Mouse (Mus musculus): Measurements from ENCODE around the gene Fasn. TPM values are rescaled to one million over a fixed set of nuclear protein-coding genes. Genes with fewer than 3 reads are reported as not detected.
"Not testable (repeated sequence)": the region's sequence is repeated elsewhere in the genome, so short reads cannot be mapped to it uniquely, and the experiment has no call there.

The Fasn gene
- polyA plus RNA-seq, 1 experiment = 151 TPM

- Histone ChIP-seq H3K27ac (ENCODE audit: insufficient read depth, low read length) (no peak overlapping the region), H3K4me3 (ENCODE audit: extremely low read depth, insufficient read depth, insufficient read length) (no peak overlapping the region), H3K4me1 (ENCODE audit: control insufficient read depth, insufficient read depth, insufficient read length) (no peaks in the 10 kb centered on the region), H3K27me3 (ENCODE audit: control insufficient read depth, insufficient read depth, low read length) (no peaks in the 10 kb centered on the region), H3K36me3 (ENCODE audit: control insufficient read depth, insufficient read depth, low read length) (no peaks in the 10 kb centered on the region)
- DNase-seq (ENCODE audit: low read depth in 1 of 2, low spot score in 2 of 2) = no peak
- TF ChIP-seq CTCF (IDR thresholded peaks at IDR 0.05; ENCODE audit: extremely low read depth, insufficient read depth, insufficient read length, insufficient replicate concordance) (no peak), POLR2A (IDR thresholded peaks at IDR 0.05; ENCODE audit: low read depth, low read length) (no peak)
- 90% methylated on average over 4 of the region's 4 CpGs for WGBS
Measured at GRCm38 (mm10) chr11:120844329-120844728, 20.0 kb upstream of the Fasn start.

GRCm38 (mm10) chr11:120833555-120834280 lies 9.4 kb upstream of the Fasn start:
- TF ChIP-seq CTCF (IDR thresholded peaks at IDR 0.05; ENCODE audit: extremely low read depth, insufficient read depth, insufficient read length, insufficient replicate concordance) = no peak
- TF ChIP-seq POLR2A (IDR thresholded peaks at IDR 0.05; ENCODE audit: low read depth, low read length) = no peak
- no peaks in the 10 kb centered on the region for H3K36me3 ChIP-seq (ENCODE audit: control insufficient read depth, insufficient read depth, low read length)
- no peaks in the 10 kb centered on the region for H3K4me1 ChIP-seq (ENCODE audit: control insufficient read depth, insufficient read depth, insufficient read length)
- WGBS = 85% methylated on average over 8 of the region's 8 CpGs
- no peaks in the 10 kb centered on the region for H3K27me3 ChIP-seq (ENCODE audit: control insufficient read depth, insufficient read depth, low read length)
- H3K27ac ChIP-seq (ENCODE audit: insufficient read depth, low read length) = no peak overlapping the region
- H3K4me3 ChIP-seq (ENCODE audit: extremely low read depth, insufficient read depth, insufficient read length) = no peak overlapping the region
- no peak for DNase-seq (ENCODE audit: low read depth in 1 of 2, low spot score in 2 of 2)

- H3K27me3 ChIP-seq (ENCODE audit: control insufficient read depth, insufficient read depth, low read length); H3K27ac ChIP-seq (ENCODE audit: insufficient read depth, low read length); DNase-seq (ENCODE audit: low read depth in 1 of 2, low spot score in 2 of 2); H3K4me3 ChIP-seq (ENCODE audit: extremely low read depth, insufficient read depth, insufficient read length); H3K4me1 ChIP-seq (ENCODE audit: control insufficient read depth, insufficient read depth, insufficient read length); H3K36me3 ChIP-seq (ENCODE audit: control insufficient read depth, insufficient read depth, low read length): not testable (repeated sequence)
- 89% methylated on average over 5 of the region's 5 CpGs for WGBS
Measured at GRCm38 (mm10) chr11:120832962-120833361, 8.6 kb upstream of the Fasn start.

DNA sequence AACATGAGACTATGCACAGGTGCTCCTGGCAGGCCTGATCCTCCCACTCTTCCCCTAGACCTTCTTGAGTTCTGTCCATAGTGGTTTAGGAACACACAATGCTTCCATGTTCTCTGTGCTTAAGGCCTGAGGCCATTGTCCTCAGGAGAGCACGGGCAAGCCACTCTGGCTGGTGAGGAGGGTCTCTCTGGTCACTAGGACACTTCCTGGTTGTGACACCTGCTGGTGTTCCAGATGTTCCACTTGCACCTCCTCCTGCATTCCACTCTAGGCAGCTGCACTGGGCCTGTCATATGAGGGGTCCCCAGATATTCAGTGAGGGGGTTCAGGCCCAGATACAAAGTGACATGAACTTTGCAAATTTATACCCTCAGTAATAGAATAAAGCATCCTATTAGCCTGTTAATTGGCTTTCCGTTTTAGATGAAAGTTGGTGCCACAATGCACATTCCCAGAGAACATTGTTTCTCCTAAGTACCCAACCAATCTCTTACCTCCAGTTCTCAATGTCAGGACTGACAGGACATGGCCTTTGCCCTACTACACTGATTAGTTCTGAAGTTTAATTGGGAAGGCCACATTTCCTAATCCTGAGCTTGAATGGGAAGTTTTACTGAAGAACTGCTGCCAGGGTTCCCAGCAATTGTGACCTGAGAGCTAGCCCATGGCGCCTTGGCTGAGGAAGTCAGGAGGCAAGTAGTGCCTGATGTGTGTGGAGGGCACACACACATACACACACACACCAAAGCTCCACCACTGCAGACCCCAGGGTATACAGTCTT lies 7.5 kb upstream of the Fasn start:
- Histone ChIP-seq H3K27me3 (ENCODE audit: control insufficient read depth, insufficient read depth, low read length) (no peaks in the 10 kb centered on the region), H3K4me1 (ENCODE audit: control insufficient read depth, insufficient read depth, insufficient read length) (no peaks in the 10 kb centered on the region), H3K36me3 (ENCODE audit: control insufficient read depth, insufficient read depth, low read length) (no peaks in the 10 kb centered on the region), H3K4me3 (ENCODE audit: extremely low read depth, insufficient read depth, insufficient read length) (no peak overlapping the region), H3K27ac (ENCODE audit: insufficient read depth, low read length) (no peak overlapping the region)
- no peak for DNase-seq (ENCODE audit: low read depth in 1 of 2, low spot score in 2 of 2)
- WGBS = 87% methylated on average over 3 of the region's 3 CpGs
- TF ChIP-seq POLR2A (IDR thresholded peaks at IDR 0.05; ENCODE audit: low read depth, low read length) = no peak
- TF ChIP-seq CTCF (IDR thresholded peaks at IDR 0.05; ENCODE audit: extremely low read depth, insufficient read depth, insufficient read length, insufficient replicate concordance) = no peak

- H3K27ac ChIP-seq (ENCODE audit: insufficient read depth, low read length) = no peak overlapping the region
- 88% methylated on average over 12 of the region's 12 CpGs for WGBS
- no peaks in the 10 kb centered on the region for H3K36me3 ChIP-seq (ENCODE audit: control insufficient read depth, insufficient read depth, low read length)
- no peak for DNase-seq (ENCODE audit: low read depth in 1 of 2, low spot score in 2 of 2)
- peaks cover 2% of the 10 kb centered on the region; the same call in 1 of the 2 replicates for H3K4me1 ChIP-seq (ENCODE audit: control insufficient read depth, insufficient read depth, insufficient read length)
- TF ChIP-seq POLR2A (IDR thresholded peaks at IDR 0.05; ENCODE audit: low read depth, low read length) (no peak), CTCF (IDR thresholded peaks at IDR 0.05; ENCODE audit: extremely low read depth, insufficient read depth, insufficient read length, insufficient replicate concordance) (no peak)
- H3K4me3 ChIP-seq (ENCODE audit: extremely low read depth, insufficient read depth, insufficient read length) = no peak overlapping the region
- H3K27me3 ChIP-seq (ENCODE audit: control insufficient read depth, insufficient read depth, low read length) = no peaks in the 10 kb centered on the region
Measured at GRCm38 (mm10) chr11:120830686-120831085, 6.3 kb upstream of the Fasn start.

DNA sequence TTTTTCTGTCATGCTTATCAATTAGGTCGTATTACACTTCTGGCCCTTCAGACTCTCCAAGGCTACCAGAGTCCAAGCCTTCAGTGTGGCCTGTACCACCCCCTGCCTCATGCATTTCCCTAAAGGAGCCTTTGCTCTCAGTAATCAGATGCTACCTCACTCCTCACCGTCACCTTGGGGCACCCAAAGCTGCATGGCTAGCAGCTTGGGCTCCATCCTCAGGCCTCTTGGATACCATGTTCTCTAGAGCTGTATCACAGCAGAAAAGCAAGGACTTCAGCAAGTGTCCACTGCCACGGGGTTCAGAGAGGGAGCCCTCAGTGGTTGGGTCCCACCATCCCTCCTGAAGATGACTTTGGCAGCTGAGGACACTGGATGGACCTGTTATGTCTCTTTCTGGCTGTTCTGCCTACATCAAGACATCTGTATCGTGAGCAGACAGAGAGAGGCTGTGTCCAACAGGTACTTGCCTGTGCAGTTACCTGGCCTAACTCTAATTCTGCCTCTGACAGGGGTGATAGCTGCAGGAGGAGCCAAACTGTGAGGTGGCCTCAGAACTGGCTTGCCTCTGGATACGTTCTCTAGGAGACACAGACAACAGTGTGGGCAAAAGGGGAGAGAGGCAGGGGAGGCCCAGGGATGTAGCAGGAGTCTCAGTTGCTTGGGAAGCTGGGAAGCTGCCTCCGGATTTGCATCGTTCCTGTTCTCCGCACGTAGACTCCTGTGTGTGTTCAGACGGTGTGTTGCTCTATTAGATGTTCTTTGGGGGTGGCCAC lies 5.6 kb upstream of the Fasn start:
- Histone ChIP-seq H3K4me3 (ENCODE audit: extremely low read depth, insufficient read depth, insufficient read length) (no peak overlapping the region), H3K27me3 (ENCODE audit: control insufficient read depth, insufficient read depth, low read length) (no peaks in the 10 kb centered on the region), H3K36me3 (ENCODE audit: control insufficient read depth, insufficient read depth, low read length) (no peaks in the 10 kb centered on the region), H3K27ac (ENCODE audit: insufficient read depth, low read length) (no peak overlapping the region), H3K4me1 (ENCODE audit: control insufficient read depth, insufficient read depth, insufficient read length) (peaks cover 7% of the 10 kb centered on the region; the same call in 1 of the 2 replicates)
- DNase-seq (ENCODE audit: low read depth in 1 of 2, low spot score in 2 of 2) = no peak
- WGBS = 91% methylated on average over 10 of the region's 10 CpGs
- TF ChIP-seq CTCF (IDR thresholded peaks at IDR 0.05; ENCODE audit: extremely low read depth, insufficient read depth, insufficient read length, insufficient replicate concordance) = no peak
- TF ChIP-seq POLR2A (IDR thresholded peaks at IDR 0.05; ENCODE audit: low read depth, low read length) = no peak
